Mouse (Mus musculus): ENCODE measurements around the gene Hist1h3a. TPM values are rescaled to one million over a fixed set of nuclear protein-coding genes. Genes with fewer than 3 reads are reported as not detected.
"Not testable (repeated sequence)": the region's sequence is repeated elsewhere in the genome, so short reads cannot be mapped to it uniquely, and the experiment has no call there.

Gene Hist1h3a
- total RNA-seq, 4 experiments from 2014 or later: 33.9 to 55.0 (median 40.9) TPM

GRCm38 (mm10) chr13:23743215-23743614 is 19.0 kb downstream of the Hist1h3a start:
- DNase-seq (ENCODE audit: low spot score in 2 of 2): no peak

DNA sequence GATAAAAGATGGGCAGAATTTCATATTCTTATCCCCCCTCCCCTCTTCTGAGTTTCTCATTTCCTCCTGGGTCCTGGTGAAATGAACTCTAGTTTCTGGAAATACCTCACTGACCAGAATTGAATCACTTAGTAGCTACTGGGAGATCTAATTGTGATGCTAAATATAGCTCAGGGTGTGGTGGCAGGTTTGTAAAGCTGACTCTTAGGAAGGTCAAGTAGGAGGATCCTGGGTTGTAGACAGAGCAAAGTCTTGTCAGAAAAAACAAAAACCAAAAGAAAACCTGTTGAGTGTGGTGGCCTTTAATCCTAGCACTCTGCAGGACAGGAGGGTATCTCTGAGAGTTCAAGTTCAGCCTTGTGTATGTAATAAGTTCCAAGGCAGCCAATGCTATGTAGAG is 20.2 kb downstream of the Hist1h3a start:
- no peak for DNase-seq (ENCODE audit: low spot score in 2 of 2)

- DNase-seq (ENCODE audit: low spot score in 2 of 2): no peak
Measured at GRCm38 (mm10) chr13:23740910-23741309, 21.3 kb downstream of the Hist1h3a start.

DNA sequence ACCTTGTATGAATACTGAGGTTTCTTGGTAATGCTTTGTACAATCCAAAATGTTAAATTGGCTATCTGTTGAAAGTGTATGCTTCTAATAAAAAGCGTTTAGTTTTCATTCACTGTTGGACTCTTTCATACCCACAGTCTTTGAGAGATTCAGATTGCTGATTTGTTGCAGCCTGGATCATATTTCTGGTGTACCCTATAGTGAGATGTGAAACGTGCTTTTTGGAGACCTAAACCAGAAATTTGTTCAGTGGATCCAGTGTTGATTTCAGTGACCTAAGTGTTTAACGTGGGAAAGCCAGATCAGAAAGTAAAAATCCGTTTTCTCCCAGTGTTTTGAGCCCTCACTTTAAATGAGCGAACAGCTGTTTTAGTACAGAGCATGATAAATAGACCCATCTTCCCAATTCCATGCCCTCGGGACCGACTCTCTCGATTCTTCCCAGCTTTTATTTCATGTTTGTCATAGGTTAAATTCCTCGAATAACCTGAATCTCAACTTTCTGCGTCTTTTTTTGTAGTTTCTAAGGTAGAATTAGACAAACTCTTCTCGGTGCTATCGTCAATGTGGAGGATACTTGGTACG is 21.8 kb downstream of the Hist1h3a start:
- DNase-seq (ENCODE audit: low spot score in 2 of 2): no peak

GRCm38 (mm10) chr13:23739922-23740252 is 22.3 kb downstream of the Hist1h3a start:
- DNase-seq (ENCODE audit: low spot score in 2 of 2): no peak

GRCm38 (mm10) chr13:23739069-23739921 is 22.9 kb downstream of the Hist1h3a start:
- peak; percentile 80 to 97 for DNase-seq (ENCODE audit: low spot score in 2 of 2)

DNA sequence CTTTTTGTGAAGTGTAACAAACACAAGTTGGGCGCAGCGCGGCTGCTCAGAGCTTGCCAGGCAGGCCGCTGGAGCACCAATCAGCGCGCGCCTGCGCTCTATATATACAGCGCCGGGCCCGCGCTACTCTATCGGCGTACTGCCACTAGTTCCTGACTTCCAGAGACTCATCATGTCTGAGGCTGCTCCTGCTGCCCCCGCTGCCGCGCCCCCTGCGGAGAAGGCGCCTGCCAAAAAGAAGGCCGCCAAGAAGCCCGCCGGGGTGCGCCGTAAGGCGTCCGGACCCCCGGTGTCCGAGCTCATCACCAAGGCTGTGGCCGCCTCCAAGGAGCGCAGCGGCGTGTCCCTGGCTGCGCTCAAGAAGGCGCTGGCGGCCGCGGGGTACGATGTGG is 23.5 kb downstream of the Hist1h3a start, which contains the start of gene Hist1h1c:
TSS of gene Hist1h1c (plus strand) at position 132 of the 392 bp plus-strand sequence.
- DNase-seq (ENCODE audit: low spot score in 2 of 2): peak; percentile 83 to 85

- DNase-seq (ENCODE audit: low spot score in 2 of 2): no peak
Measured at GRCm38 (mm10) chr13:23738041-23738440, 24.1 kb downstream of the Hist1h3a start.

DNA sequence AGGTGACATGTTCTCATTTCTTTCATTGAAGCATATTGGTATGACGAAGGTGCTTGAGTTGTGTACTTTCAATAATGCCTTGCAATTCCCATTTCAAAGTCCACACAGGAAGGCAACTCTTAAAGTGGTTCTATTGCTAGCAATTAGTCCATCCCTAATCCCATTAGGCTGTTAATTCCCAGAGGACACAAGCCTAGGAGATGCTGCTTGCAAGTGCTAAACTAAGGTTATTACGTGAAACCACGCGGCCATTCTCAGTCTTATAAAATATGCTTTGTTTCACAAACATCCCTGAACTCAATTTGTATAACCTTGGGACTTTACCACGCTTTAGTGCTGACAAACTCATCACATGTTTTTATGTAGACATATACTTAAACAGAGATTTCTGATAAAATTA is 25.1 kb downstream of the Hist1h3a start:
- no peak for DNase-seq (ENCODE audit: low spot score in 2 of 2)

- no peak for DNase-seq (ENCODE audit: low spot score in 2 of 2)
Measured at GRCm38 (mm10) chr13:23732156-23732804, 29.9 kb downstream of the Hist1h3a start.

DNA sequence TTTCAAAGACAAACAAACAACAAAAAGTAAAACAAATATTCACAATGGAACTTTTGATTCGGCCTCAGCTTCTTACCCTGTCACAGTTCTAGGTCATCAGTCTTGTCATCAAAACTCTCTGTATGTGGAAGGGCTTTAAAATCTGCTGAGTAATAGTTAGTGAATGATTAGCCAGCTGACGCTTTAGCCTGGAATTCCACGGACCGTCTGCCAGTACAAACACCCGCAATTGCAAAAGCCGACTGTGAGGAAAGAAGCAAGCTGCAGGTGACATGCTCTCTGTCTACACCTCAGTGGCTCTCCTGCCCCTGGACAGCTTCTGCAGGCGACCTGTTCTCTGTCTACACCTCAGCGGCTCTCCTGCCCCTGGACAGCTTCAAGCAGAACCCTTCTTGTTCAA is 31.7 kb downstream of the Hist1h3a start:
- no peak for DNase-seq (ENCODE audit: low spot score in 2 of 2)

DNA sequence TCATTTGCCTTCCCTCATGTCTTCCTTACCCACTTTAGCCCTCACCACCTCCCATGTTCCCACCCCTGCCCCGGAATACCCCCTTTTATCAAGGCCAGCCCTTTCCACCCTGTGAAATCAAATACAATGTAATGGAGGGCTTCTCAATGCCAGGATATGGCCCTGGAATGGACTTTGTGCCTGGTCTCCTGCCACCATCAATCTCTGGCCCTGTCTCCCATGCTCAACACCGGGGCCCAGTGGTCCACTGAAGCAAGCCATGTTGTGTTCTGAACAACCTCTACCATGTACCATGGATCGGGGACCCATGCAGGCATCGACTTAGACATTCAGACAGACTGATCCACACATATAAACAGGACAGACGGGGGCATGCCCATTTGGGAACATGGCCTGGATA is 32.5 kb downstream of the Hist1h3a start:
- no peak for DNase-seq (ENCODE audit: low spot score in 2 of 2)

- no peak for DNase-seq (ENCODE audit: low spot score in 2 of 2)
Measured at GRCm38 (mm10) chr13:23729192-23729525, 33.0 kb downstream of the Hist1h3a start.

DNA sequence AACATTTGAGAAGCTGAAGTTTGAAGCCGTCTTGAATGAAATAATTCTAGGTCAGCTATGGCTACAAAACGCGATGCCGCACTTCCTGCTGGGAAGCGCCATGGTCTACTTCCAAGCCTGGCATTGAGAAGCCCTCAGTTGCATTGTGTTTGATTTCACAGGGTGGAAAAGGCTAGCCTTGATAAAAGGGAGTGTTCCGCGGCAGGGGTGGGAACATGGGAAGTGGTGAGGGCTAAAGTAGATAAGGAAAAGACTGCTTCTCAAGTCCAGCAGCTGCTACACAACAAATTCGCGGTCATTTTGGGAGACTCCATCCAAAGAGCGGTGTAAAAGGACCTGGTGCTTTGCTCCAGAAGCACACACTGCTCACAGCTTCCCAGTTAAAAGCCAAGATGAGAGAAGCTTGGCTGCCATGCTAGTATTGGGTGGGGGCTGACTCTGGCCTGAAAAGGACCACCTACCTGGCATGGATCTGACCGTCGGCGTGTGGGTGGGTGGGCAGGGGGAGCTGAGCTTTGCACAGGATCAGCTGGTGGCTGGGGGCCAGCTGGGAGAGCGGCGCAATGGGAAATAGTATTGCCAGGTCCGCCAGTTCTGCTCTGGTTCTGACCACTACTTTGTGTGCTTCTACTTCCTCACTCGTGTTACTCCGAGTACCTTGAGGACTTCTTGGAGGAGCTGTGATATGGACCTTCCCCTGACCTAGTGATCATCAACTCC is 33.6 kb downstream of the Hist1h3a start:
- no peak for DNase-seq (ENCODE audit: low spot score in 2 of 2)

DNA sequence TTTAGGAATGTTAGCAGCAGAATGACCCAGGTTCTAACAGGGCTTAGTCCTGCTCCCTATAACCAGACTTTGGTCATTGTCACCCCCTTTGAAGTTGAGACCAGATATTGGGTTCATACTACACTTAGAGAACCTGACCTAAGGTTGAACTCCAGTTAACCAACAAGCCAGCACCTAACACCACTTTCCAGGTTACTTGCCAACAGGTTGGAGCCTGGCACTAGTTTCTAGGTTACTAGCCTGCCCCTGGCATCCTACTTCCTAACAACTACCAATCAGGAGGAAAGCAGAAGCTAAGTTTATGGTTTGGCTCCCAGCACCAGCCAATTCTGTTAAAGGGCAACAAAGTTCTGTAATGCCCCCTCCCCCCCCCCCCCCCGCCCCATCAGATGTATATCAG is 37.0 kb downstream of the Hist1h3a start:
- no peak for DNase-seq (ENCODE audit: low spot score in 2 of 2)

- no peak for DNase-seq (ENCODE audit: low spot score in 2 of 2)
Measured at GRCm38 (mm10) chr13:23724239-23724638, 37.9 kb downstream of the Hist1h3a start.

DNA sequence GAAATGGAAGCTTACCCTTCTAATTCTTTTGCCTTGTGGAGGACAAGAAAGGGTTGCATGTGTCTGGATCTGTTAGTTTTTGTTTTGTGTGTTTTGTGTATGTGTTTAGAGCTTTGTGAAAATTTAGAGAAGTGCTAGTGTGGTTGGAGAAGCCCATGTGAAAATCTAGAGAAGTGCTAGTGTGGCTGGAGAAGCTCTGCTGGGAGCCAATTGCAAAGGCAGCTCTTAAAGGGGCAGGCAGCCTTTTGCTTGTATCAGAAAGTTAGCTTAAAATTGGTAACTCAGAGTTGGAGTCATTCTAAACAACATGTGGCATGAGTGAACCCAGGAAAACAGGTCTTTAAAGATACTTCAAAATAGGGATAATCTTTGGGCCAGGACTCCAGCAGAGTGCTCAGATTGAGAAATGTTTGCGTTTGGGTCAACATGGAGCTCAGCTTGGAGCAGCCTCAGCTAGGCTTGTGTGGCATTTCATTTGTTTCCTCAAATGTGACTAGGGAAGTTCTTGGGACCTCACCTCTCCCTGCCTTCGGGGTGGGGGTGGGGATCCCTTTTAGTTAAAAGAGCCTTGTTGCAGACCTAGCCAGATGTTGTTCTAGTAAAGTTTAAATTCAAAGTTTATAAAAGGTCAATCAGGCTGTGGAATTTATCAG is 44.5 kb downstream of the Hist1h3a start:
- DNase-seq (ENCODE audit: low spot score in 2 of 2): not testable (repeated sequence)

DNA sequence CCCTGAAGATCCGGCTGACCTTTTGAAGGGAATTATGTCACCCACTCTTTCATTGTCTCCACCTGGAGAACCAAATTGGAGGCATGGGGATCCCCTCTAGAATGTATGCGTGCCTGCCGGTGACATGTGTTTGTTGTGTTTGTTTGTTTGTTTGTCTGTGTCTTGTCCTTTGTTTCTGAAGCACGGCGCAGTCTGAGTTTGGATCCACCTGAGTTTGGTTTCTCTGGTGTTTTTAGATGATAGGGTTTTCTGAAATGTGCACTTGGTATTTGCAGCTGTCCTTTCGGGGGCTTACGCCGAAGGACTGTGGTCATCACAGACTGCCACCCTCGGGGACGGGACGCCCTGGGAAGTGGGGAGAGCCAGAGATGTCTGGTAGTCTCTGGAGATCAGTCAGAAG is 45.0 kb downstream of the Hist1h3a start:
- DNase-seq (ENCODE audit: low spot score in 2 of 2): no peak

DNA sequence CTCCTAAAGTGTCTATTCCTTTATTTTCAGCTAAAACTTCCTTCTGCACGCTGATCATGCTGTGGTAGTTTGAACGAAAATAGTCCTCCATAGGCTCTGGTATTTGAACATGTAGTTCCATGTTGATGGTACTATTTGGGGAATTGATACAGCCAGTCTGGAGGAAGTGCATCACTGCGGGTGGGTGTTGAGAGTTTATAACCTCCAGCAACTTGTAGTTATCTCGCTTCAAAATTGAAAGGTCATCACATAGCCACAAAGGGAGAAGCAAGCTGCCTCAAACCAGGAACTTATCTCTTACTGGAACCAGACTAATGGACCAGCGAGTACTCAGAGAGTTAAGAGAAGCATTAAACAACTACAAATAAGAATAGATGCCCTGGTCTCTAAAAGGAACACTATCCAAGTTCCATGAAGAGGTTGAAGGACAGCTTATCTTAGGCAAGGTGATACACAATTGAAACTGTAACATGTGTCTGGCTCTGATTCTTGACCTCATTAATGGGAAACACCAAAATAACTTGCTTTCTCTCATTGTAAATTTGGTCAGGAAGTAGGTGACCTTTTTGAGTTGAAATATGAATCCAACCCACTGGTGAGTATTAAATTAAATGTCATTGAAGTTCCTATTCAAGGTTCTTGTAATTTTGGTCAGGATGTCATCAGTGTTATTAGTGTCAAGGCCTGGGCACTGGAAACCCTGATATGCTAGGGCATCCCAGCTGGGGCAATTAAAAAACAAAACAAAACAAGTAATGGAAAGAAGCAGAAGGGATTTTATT is 45.7 kb downstream of the Hist1h3a start:
- no peak for DNase-seq (ENCODE audit: low spot score in 2 of 2)
